In genomic region chr4:125191010-125191409, GRCm38 (mm10) we compare ENCODE assay signal across 9 mouse cellular contexts.
DNase-seq lines count a peak whose midpoint lies in the region; ATAC-seq and TF ChIP-seq lines count a peak whose summit lies in the region.
"Had no signal": no experiment of that assay in that cellular context is flagged by ENCODE, and none has a peak within 500 bp of the region (broad histone marks: within the 10 kb centered on the region; RNA-seq: fewer than 3 reads in every experiment).

No protein-coding gene starts in this region.

- intact Hi-C loops in left cerebral cortex, adult 2 months (cut with DNase I): no loop called here

- no peak overlapping the region for H3K27ac ChIP-seq in ES-E14 (ENCODE audit: insufficient read depth, low read depth, low read length, poor library complexity, severe bottlenecking)
- H3K27ac ChIP-seq in left cerebral cortex, adult 2 months: peak overlapping the region; percentile 68
- H3K27ac ChIP-seq: heart, embryonic 15.5 days had no signal

- no peaks in the 10 kb centered on the region for H3K9me3 ChIP-seq in ES-E14 (ENCODE audit: control insufficient read depth, insufficient read depth, low read depth, low read length)
- H3K9me3 ChIP-seq: heart, embryonic 15.5 days had no signal

- in situ Hi-C loops in ES-E14 (cut with MboI; ENCODE audit: low sequenced_read_pairs in 2 of 2, unreplicated experiment in 2 of 2): no loop called here

- TF ChIP-seq CTCF in left cerebral cortex, adult 2 months (IDR thresholded peaks at IDR 0.05): no peak

- peak overlapping the region in 1 of 2 experiments; percentile 22; a peak in 1 of 4 replicates for H3K4me3 ChIP-seq in ES-E14 (ENCODE audit: insufficient read depth in 1 of 2, low read depth in 1 of 2, low read length in 2 of 2, poor library complexity in 1 of 2, severe bottlenecking in 1 of 2)
- no peak overlapping the region for H3K4me3 ChIP-seq in left cerebral cortex, adult 2 months
- H3K4me3 ChIP-seq: heart, embryonic 15.5 days had no signal

- ATAC-seq in frontal cortex, adult (ENCODE audit: low TSS enrichment): peak; percentile 96

- H3K4me1 ChIP-seq in ES-E14 (ENCODE audit: control insufficient read depth in 2 of 2, insufficient read depth in 2 of 2, low read length in 2 of 2, poor library complexity in 1 of 2): peaks cover 10 to 20% of the 10 kb centered on the region in 2 experiments
- H3K4me1 ChIP-seq: heart, embryonic 15.5 days had no signal

- no peaks in the 10 kb centered on the region for H3K36me3 ChIP-seq in ES-E14 (ENCODE audit: control insufficient read depth, insufficient read depth, low read length, poor library complexity, severe bottlenecking)
- H3K36me3 ChIP-seq: heart, embryonic 15.5 days had no signal

- DNase-seq in ES-E14 (ENCODE audit: low read depth, low spot score): peak; percentile 52
- DNase-seq in cerebellum, adult 11-12 months: peak; percentile 42
- DNase-seq in left cerebral cortex, adult 2 months (ENCODE audit: extremely low spot score in 1 of 2, low spot score in 2 of 2): peak; percentile 63 to 73
- peak; percentile 80 to 86 for DNase-seq in right cerebral cortex, postnatal 10 days (ENCODE audit: low spot score in 2 of 2)
- no peak for DNase-seq in testis, postnatal 14 days (ENCODE audit: low spot score)
- no peak for DNase-seq in urinary bladder, adult 18-20 months (ENCODE audit: low spot score in 2 of 2)
- DNase-seq in MN1 (ENCODE audit: low spot score): no peak

- H3K9ac ChIP-seq in ES-E14 (ENCODE audit: insufficient read depth, low read depth, low read length, poor library complexity, severe bottlenecking): no peak overlapping the region; the same call in 1 of the 2 replicates
- H3K9ac ChIP-seq: heart, embryonic 15.5 days had no signal

TF ChIP-seq in ES-E14, 5 proteins besides CTCF, POLR2A, EP300 and RAD21:
- no peak for TF ChIP-seq ZNF384 (IDR thresholded peaks at IDR 0.05; ENCODE audit: low read depth, low read length)
- no peak for TF ChIP-seq HCFC1 (IDR thresholded peaks at IDR 0.05; ENCODE audit: borderline replicate concordance, insufficient read depth, low read length)
- no peak for TF ChIP-seq CHD2 (IDR thresholded peaks at IDR 0.05; ENCODE audit: low read depth, low read length)
- TF ChIP-seq MAFK (IDR thresholded peaks at IDR 0.05; ENCODE audit: insufficient read depth, low read depth, low read length): no peak
- TF ChIP-seq ZC3H11A (IDR thresholded peaks at IDR 0.05; ENCODE audit: borderline replicate concordance, low read depth, low read length): no peak

Comparison
In these comparisons a context has a peak if more than half of its experiments do, and no peak if none do; other contexts are left out.
1. DNase-seq: peak in ES-E14 (single experiment), cerebellum, adult 11-12 months (single experiment), left cerebral cortex, adult 2 months (2 of 2) and right cerebral cortex, postnatal 10 days (2 of 2); none in testis, postnatal 14 days (single experiment), urinary bladder, adult 18-20 months (0 of 2) and MN1 (single experiment).